Mouse (Mus musculus) liver, adult 2 months (tissue): ENCODE results near the gene Pou2af1.

Experiments
- CTCF ChIP-seq: fragments of 200-500 bp; IDR thresholded peaks from 2 replicates; pipeline ENCODE4 v1.5.1; 2011; ENCODE audit warnings: low read depth, low read length, control low read depth
- POLR2A ChIP-seq: fragments of 200-500 bp; IDR thresholded peaks from 2 replicates; pipeline ENCODE4 v1.6.1; 2011; ENCODE audit warnings: low read length, control low read depth; ENCODE audit not compliant: insufficient read depth; ENCODE audit errors: extremely low read depth

DNA sequence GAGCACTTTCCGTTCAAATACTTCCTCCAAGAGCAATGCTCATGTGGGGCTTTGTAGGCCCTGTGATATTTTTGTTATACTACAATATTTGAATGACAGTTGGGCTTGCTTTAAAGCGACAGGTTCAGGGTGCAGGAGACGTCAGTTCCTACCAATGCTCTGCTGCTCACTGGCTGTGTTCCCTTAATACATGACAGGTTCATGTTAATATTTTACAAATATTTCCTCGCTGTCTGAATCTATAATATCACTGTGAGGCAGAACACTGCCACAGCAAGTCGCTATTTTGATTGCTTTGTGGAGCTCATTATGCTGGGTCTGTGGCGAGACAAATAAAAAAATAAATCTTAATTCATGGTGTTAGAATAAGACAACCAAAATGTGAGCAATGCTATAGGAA is 2.3 kb upstream of the Pou2af1 start:
- TF ChIP-seq CTCF (no peak), POLR2A (no peak)
